Mouse (Mus musculus) embryonic facial prominence, embryonic 11.5 days (tissue): Measurements from ENCODE around the gene Gm38655. TPM values are rescaled to one million over a fixed set of nuclear protein-coding genes. Genes with fewer than 3 reads are reported as not detected.

Experiments
- ATAC-seq: fragments of 200-750 bp; cut with Nextera tagmentation; replicated peaks from 2 replicates; pipeline ENCODE4 v1.8.0; 2017; ENCODE audit warnings: low read depth; ENCODE audit not compliant: insufficient number of reproducible peaks, low FRiP score, low TSS enrichment
- DNase-seq: peaks from one replicate; pipeline ENCODE4 v3.0.0-alpha.2; 2015; ENCODE audit warnings: low spot score
- H3K27ac ChIP-seq: fragments of 300-500 bp; sonication (generic); replicated peaks from 2 replicates; pipeline ENCODE4 v1.5.1; 2014; ENCODE audit warnings: mild to moderate bottlenecking, low read depth, low read length, control low read depth
- H3K27me3 ChIP-seq: fragments of 300-500 bp; sonication (generic); 2 replicates; pipeline ENCODE4 v1.6.1; 2014; ENCODE audit warnings: mild to moderate bottlenecking, low read length, moderate library complexity, mixed read lengths; ENCODE audit not compliant: control insufficient read depth, insufficient read depth
- H3K36me3 ChIP-seq: fragments of 300-500 bp; sonication (generic); replicated peaks from 2 replicates; pipeline ENCODE4 v1.6.1; 2014; ENCODE audit warnings: low read depth, mild to moderate bottlenecking, low read length, moderate library complexity, mixed read lengths; ENCODE audit not compliant: control insufficient read depth, insufficient read depth
- H3K4me1 ChIP-seq: fragments of 300-500 bp; sonication (generic); 2 replicates; pipeline ENCODE4 v1.6.1; 2014; ENCODE audit warnings: low read length, mixed read lengths; ENCODE audit not compliant: control insufficient read depth, insufficient read depth
- H3K4me2 ChIP-seq: fragments of 300-500 bp; sonication (generic); 2 replicates; pipeline ENCODE4 v1.6.1; 2014; ENCODE audit warnings: low read depth, mild to moderate bottlenecking, control low read depth, low read length, moderate library complexity
- H3K4me3 ChIP-seq: fragments of 300-500 bp; sonication (generic); 2 replicates; pipeline ENCODE4 v1.5.1; 2014; ENCODE audit warnings: low read depth, low read length, control low read depth
- H3K9ac ChIP-seq: fragments of 300-500 bp; sonication (generic); replicated peaks from 2 replicates; pipeline ENCODE4 v1.6.1; 2014; ENCODE audit warnings: mild to moderate bottlenecking, control low read depth, low read length
- H3K9me3 ChIP-seq: fragments of 300-500 bp; sonication (generic); replicated peaks from 2 replicates; pipeline ENCODE4 v1.6.1; 2016; ENCODE audit warnings: mild to moderate bottlenecking, low read length, inconsistent platforms, mixed read lengths; ENCODE audit not compliant: control insufficient read depth
- WGBS: fragments of 180-500 bp; shearing (Covaris S2); extraction: QIAGEN DNeasy Blood & Tissue Kit; methylation state at CpG from one replicate; pipeline ENCODE4 v1.1.7; 2014; 5-methylcytosine and 5-hydroxymethylcytosine counted together
- polyA plus RNA-seq: library from polyadenylated mRNA; unstranded; fragments of >200 nt; fragmentation: Nextera tagmentation; extraction: Ambion mirVana; gene quantifications from 2 replicates; pipeline ENCODE4 v1.2.1, GENCODE M21; 2014

Gene Gm38655
- polyA plus RNA-seq, 1 experiment from 2014 or later: not detected

DNA sequence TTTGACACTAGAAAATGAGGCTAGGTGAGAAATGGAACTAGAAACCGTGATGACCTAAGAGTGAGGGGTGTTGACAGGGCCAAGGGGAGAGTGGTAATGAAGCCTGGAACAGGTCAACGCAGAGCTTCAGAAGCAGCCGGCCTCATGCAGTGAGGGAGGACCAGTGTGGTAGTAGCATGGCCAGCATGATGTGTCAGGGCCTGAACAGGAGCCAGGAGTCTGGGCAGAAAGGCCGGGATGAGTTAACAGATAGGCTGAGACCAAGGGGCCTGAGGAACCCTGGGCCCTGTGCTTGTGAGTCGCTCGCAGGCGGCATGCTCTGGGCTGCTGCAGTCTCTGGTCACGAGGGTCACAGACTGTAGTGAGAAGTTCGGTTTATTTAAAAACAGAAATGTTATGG lies 43.7 kb upstream of the Gm38655 start:
- WGBS: 89% methylated on average over 9 of the region's 9 CpGs
- no peaks in the 10 kb centered on the region for H3K36me3 ChIP-seq

GRCm38 (mm10) chr17:25215431-25215830 lies 40.2 kb upstream of the Gm38655 start:
- Histone ChIP-seq H3K4me2 (no peak overlapping the region), H3K9ac (no peak overlapping the region), H3K4me1 (no peaks in the 10 kb centered on the region), H3K9me3 (no peaks in the 10 kb centered on the region), H3K4me3 (no peak overlapping the region), H3K27ac (no peak overlapping the region), H3K36me3 (peaks cover 3% of the 10 kb centered on the region), H3K27me3 (no peaks in the 10 kb centered on the region)
- 87% methylated on average over 3 of the region's 3 CpGs for WGBS
- DNase-seq (no peak), ATAC-seq (no peak)

More for the DNA sequence above, 43.7 kb upstream of the Gm38655 start:
- Histone ChIP-seq H3K27ac (no peak overlapping the region), H3K9me3 (no peaks in the 10 kb centered on the region), H3K9ac (no peak overlapping the region), H3K4me2 (no peak overlapping the region), H3K4me3 (no peak overlapping the region), H3K27me3 (no peaks in the 10 kb centered on the region), H3K4me1 (no peaks in the 10 kb centered on the region)
- ATAC-seq (no peak), DNase-seq (no peak)

DNA sequence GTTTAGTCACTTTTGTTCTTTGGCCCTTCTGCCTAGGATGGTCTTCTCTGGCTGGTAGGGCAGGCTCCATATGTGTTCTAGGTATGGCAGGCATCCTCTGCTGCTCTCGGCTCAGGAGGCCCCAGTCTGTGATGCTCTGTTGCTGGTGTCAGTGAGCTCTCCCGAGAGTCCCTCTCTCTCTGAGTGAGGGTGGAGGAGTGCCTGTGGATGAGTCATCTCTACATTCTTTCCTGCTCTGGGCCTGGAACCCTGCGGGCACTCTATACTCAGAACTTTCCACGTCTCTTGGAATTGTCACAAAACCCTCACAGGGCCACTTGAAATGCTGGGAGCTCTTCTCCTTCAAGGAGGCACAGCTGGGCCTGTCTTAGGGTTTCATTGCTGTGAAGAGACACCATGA lies 36.4 kb upstream of the Gm38655 start:
- Histone ChIP-seq H3K27me3 (no peaks in the 10 kb centered on the region), H3K4me1 (no peaks in the 10 kb centered on the region), H3K9ac (no peak overlapping the region), H3K27ac (no peak overlapping the region), H3K4me2 (no peak overlapping the region), H3K36me3 (peaks cover 3% of the 10 kb centered on the region), H3K9me3 (no peaks in the 10 kb centered on the region), H3K4me3 (no peak overlapping the region)
- DNase-seq (no peak), ATAC-seq (no peak)
- WGBS: 86% methylated on average over 4 of the region's 4 CpGs

DNA sequence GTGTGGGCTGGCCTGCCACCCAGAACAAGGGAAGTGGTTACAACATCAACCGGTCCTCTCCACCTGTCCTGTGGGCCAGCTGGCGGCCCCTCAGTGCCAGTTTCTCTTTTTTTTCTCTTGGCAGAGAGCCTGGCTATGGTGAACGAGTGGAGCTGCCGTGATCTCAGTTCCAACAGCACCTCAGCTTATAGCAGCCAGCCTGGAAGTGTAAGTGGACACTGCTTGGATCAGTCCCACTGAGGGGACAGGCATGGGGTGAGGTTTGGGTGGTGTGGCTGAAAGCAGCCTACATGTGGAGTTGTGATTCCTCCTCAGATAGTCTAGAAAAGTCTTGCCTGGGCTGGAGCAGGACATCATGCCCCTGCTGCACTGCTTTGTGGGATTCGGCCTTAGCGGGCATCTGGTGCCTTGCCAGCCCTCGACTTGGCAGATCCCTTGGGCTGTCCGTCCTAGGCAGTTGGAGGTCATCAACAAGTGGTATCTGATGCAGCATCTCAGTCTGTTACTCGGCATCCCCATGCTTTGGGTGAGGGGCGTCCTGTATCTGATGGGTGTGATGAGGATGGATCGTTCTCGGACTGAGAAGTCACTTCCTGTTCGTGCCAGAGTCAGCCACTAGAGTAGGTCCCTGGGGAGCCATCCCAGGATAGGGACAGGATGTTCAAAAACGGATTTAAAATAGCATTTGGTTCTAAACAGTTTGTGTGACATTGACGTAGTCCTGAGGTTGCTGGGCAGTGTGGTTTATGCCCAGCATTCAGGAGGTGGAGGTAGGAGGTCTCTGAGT lies 35.6 kb upstream of the Gm38655 start:
- Histone ChIP-seq H3K27me3 (no peaks in the 10 kb centered on the region), H3K27ac (no peak overlapping the region), H3K4me3 (no peak overlapping the region), H3K36me3 (peaks cover 3% of the 10 kb centered on the region), H3K4me2 (no peak overlapping the region), H3K4me1 (no peaks in the 10 kb centered on the region), H3K9me3 (no peaks in the 10 kb centered on the region), H3K9ac (no peak overlapping the region)
- no peak for ATAC-seq
- 89% methylated on average over 15 of the region's 15 CpGs for WGBS
- no peak for DNase-seq

GRCm38 (mm10) chr17:25210006-25210405 lies 34.7 kb upstream of the Gm38655 start:
- no peak overlapping the region for H3K27ac ChIP-seq
- peaks cover 3% of the 10 kb centered on the region for H3K36me3 ChIP-seq
- 93% methylated on average over 4 of the region's 4 CpGs for WGBS

GRCm38 (mm10) chr17:25202401-25202800 lies 27.1 kb upstream of the Gm38655 start:
- Histone ChIP-seq H3K27me3 (no peaks in the 10 kb centered on the region), H3K4me2 (no peak overlapping the region), H3K36me3 (peaks cover 8% of the 10 kb centered on the region), H3K9me3 (no peaks in the 10 kb centered on the region), H3K9ac (no peak overlapping the region), H3K4me3 (no peak overlapping the region), H3K27ac (no peak overlapping the region), H3K4me1 (no peaks in the 10 kb centered on the region)
- WGBS: 95% methylated on average over 4 of the region's 4 CpGs
- ATAC-seq (no peak), DNase-seq (no peak)

More at GRCm38 (mm10) chr17:25210006-25210405, 34.7 kb upstream of the Gm38655 start:
- Histone ChIP-seq H3K9ac (no peak overlapping the region), H3K9me3 (no peaks in the 10 kb centered on the region), H3K4me3 (no peak overlapping the region), H3K4me2 (no peak overlapping the region), H3K27me3 (no peaks in the 10 kb centered on the region), H3K4me1 (no peaks in the 10 kb centered on the region)
- DNase-seq (no peak), ATAC-seq (no peak)

- Histone ChIP-seq H3K9me3 (no peaks in the 10 kb centered on the region), H3K4me2 (peak overlapping the region; percentile 76), H3K4me3 (peak overlapping the region; percentile 92), H3K27ac (no peak overlapping the region), H3K27me3 (no peaks in the 10 kb centered on the region), H3K4me1 (no peaks in the 10 kb centered on the region), H3K36me3 (no peaks in the 10 kb centered on the region), H3K9ac (peak overlapping the region; percentile 80)
- WGBS: 6% methylated on average over 16 of the region's 16 CpGs
- ATAC-seq (no peak), DNase-seq (no peak)
Observed at GRCm38 (mm10) chr17:25189091-25189490, 13.8 kb upstream of the Gm38655 start.

- H3K4me2 ChIP-seq: peak within 1 kb of the TSS; percentile 76
- peak; percentile 74 for DNase-seq
- 0 out of 2 replicates have a peak, but pooled peaks have one; percentile 45 for ATAC-seq
- H3K9ac ChIP-seq: peak within 1 kb of the TSS; percentile 80
- no peaks in the 10 kb centered on the region for H3K9me3 ChIP-seq
- no peaks in the 10 kb centered on the region for H3K36me3 ChIP-seq
- WGBS: under 1% methylated on average over 60 of the region's 104 CpGs
- peak within 1 kb of the TSS; percentile 92 for H3K4me3 ChIP-seq
- no peaks in the 10 kb centered on the region for H3K27me3 ChIP-seq
- H3K27ac ChIP-seq: peak within 1 kb of the TSS; percentile 60
- H3K4me1 ChIP-seq: no peaks in the 10 kb centered on the region
Observed at GRCm38 (mm10) chr17:25188150-25189031, 13.1 kb upstream of the Gm38655 start, which contains the start of gene Unkl. Gene Unkl, plus strand, starts transcription at chr17:25188397.
